22 mouse cellular contexts compared by ENCODE assay signal in genomic region chr13:44573463-44573862, GRCm38 (mm10).
A peak's percentile ranks its signal among the peaks of the same experiment; 100 is the strongest.
DNase-seq lines count a peak whose midpoint lies in the region; ATAC-seq lines count a peak whose summit lies in the region.
"Had no signal": no experiment of that assay in that cellular context is flagged by ENCODE, and none has a peak within 500 bp of the region (broad histone marks: within the 10 kb centered on the region; RNA-seq: fewer than 3 reads in every experiment).

No protein-coding gene starts in this region.

- H3K36me3 ChIP-seq in kidney, embryonic 14.5 days (ENCODE audit: control insufficient read depth, insufficient read depth, low read length), result no peaks in the 10 kb centered on the region
- H3K36me3 ChIP-seq in kidney, embryonic 15.5 days, result no peaks in the 10 kb centered on the region
- H3K36me3 ChIP-seq in embryonic facial prominence, embryonic 10.5 days (replicated peaks), result no peaks in the 10 kb centered on the region
- H3K36me3 ChIP-seq: embryonic facial prominence, embryonic 15.5 days; forebrain, embryonic 10.5 days; G1E; heart, embryonic 15.5 days; hindbrain, embryonic 13.5 days had no signal

- DNase-seq in embryonic facial prominence, embryonic 10.5 days (ENCODE audit: low spot score), result no peak
- no peak for DNase-seq in cerebellum, postnatal 36 days
- DNase-seq in right cerebral cortex, adult 2 months (ENCODE audit: low spot score in 2 of 2), result no peak
- DNase-seq: adrenal gland, postnatal 10 days; cerebellum, adult 11-12 months; cerebellum, adult 9-10 months; cerebellum, postnatal 25 days; heart, adult 2 months; heart, postnatal 14 days had no signal

- H3K9me3 ChIP-seq in kidney, embryonic 14.5 days (ENCODE audit: control insufficient read depth, low read length), result peaks cover 4% of the 10 kb centered on the region; the same call in 1 of the 2 replicates
- 0 out of 2 replicates have a peak, but pooled peaks cover 4% of the 10 kb centered on the region for H3K9me3 ChIP-seq in kidney, embryonic 15.5 days (replicated peaks)
- peaks cover under 1% of the 10 kb centered on the region; the same call in 1 of the 2 replicates for H3K9me3 ChIP-seq in embryonic facial prominence, embryonic 10.5 days
- H3K9me3 ChIP-seq: embryonic facial prominence, embryonic 15.5 days; G1E; heart, embryonic 15.5 days had no signal

- no peak overlapping the region for H3K9ac ChIP-seq in kidney, embryonic 14.5 days (ENCODE audit: low read depth, low read length)
- H3K9ac ChIP-seq in kidney, embryonic 15.5 days, result no peak overlapping the region
- H3K9ac ChIP-seq: embryonic facial prominence, embryonic 15.5 days; heart, embryonic 15.5 days; hindbrain, embryonic 13.5 days had no signal

- no peaks in the 10 kb centered on the region for H3K27me3 ChIP-seq in kidney, embryonic 14.5 days (ENCODE audit: control insufficient read depth, insufficient read depth, low read length)
- no peaks in the 10 kb centered on the region for H3K27me3 ChIP-seq in kidney, embryonic 15.5 days
- H3K27me3 ChIP-seq in embryonic facial prominence, embryonic 10.5 days (replicated peaks; ENCODE audit: low read depth, poor library complexity, severe bottlenecking), result no peaks in the 10 kb centered on the region
- H3K27me3 ChIP-seq: embryonic facial prominence, embryonic 15.5 days; heart, embryonic 15.5 days; hindbrain, embryonic 13.5 days had no signal

- 0 out of 2 replicates have a peak overlapping the region, but pooled peaks have one; percentile 14 for H3K27ac ChIP-seq in kidney, embryonic 14.5 days (ENCODE audit: low read depth, low read length)
- no peak overlapping the region for H3K27ac ChIP-seq in kidney, embryonic 15.5 days
- peak overlapping the region; percentile 2; the same call in 1 of the 2 replicates for H3K27ac ChIP-seq in embryonic facial prominence, embryonic 10.5 days (replicated peaks)
- H3K27ac ChIP-seq: embryonic facial prominence, embryonic 15.5 days; forebrain, embryonic 10.5 days; heart, adult 2 months; heart, embryonic 15.5 days; hindbrain, embryonic 13.5 days; hindbrain, postnatal 0 days had no signal

- no peak overlapping the region for H3K4me3 ChIP-seq in kidney, embryonic 14.5 days (ENCODE audit: low read length)
- no peak overlapping the region for H3K4me3 ChIP-seq in kidney, embryonic 15.5 days (replicated peaks)
- H3K4me3 ChIP-seq in embryonic facial prominence, embryonic 10.5 days, result no peak overlapping the region
- H3K4me3 ChIP-seq: embryonic facial prominence, embryonic 15.5 days; erythroblast, embryonic 14.5 days; forebrain, embryonic 10.5 days; heart, adult 2 months; heart, embryonic 15.5 days; hindbrain, embryonic 13.5 days had no signal

- no peak for ATAC-seq in kidney, embryonic 14.5 days (ENCODE audit: low FRiP score, low TSS enrichment)
- no peak for ATAC-seq in kidney, embryonic 15.5 days (replicated peaks; ENCODE audit: low FRiP score)
- peak; percentile 34 for ATAC-seq in CD4-positive, CD25-positive, alpha-beta regulatory T cell, adult 4 months
- ATAC-seq in megakaryocyte progenitor cell, adult 5-6 weeks (replicated peaks; ENCODE audit: poor library complexity), result peak; percentile 34; the same call in 1 of the 2 replicates
- ATAC-seq: forebrain, embryonic 14.5 days; hindbrain, postnatal 0 days had no signal

- no peaks in the 10 kb centered on the region; the same call in 1 of the 2 replicates for H3K4me1 ChIP-seq in kidney, embryonic 14.5 days (ENCODE audit: control insufficient read depth, insufficient read depth, low read length)
- peaks cover 5% of the 10 kb centered on the region for H3K4me1 ChIP-seq in kidney, embryonic 15.5 days
- H3K4me1 ChIP-seq in embryonic facial prominence, embryonic 10.5 days, result 0 out of 2 replicates have a peak, but pooled peaks cover 5% of the 10 kb centered on the region
- H3K4me1 ChIP-seq: embryonic facial prominence, embryonic 15.5 days; hindbrain, embryonic 13.5 days had no signal

- H3K4me2 ChIP-seq in kidney, embryonic 14.5 days (replicated peaks; ENCODE audit: low read depth, low read length), result no peak overlapping the region
- no peak overlapping the region for H3K4me2 ChIP-seq in kidney, embryonic 15.5 days
- H3K4me2 ChIP-seq: embryonic facial prominence, embryonic 15.5 days; heart, embryonic 11.5 days; heart, embryonic 15.5 days; hindbrain, embryonic 13.5 days had no signal

- 9% methylated on average over 7 of the region's 7 CpGs for WGBS in kidney, embryonic 14.5 days
- 8% methylated on average over 7 of the region's 7 CpGs for WGBS in kidney, embryonic 15.5 days
- 23% methylated on average over 7 of the region's 7 CpGs for WGBS in embryonic facial prominence, embryonic 10.5 days

Comparison
In these comparisons a context has a peak if more than half of its experiments do, and no peak if none do; other contexts are left out.
1. ATAC-seq: peak in CD4-positive, CD25-positive, alpha-beta regulatory T cell, adult 4 months (single experiment) and megakaryocyte progenitor cell, adult 5-6 weeks (single experiment); none in kidney, embryonic 14.5 days (single experiment) and kidney, embryonic 15.5 days (single experiment).